Mouse (Mus musculus): ENCODE measurements at regions not wholly inside any gene's neighbourhood (a gene's known extent, or its start where the extent isn't known, plus 50 kb on each side); places are given as distances from the start of the nearest gene placed in this dataset.

DNA sequence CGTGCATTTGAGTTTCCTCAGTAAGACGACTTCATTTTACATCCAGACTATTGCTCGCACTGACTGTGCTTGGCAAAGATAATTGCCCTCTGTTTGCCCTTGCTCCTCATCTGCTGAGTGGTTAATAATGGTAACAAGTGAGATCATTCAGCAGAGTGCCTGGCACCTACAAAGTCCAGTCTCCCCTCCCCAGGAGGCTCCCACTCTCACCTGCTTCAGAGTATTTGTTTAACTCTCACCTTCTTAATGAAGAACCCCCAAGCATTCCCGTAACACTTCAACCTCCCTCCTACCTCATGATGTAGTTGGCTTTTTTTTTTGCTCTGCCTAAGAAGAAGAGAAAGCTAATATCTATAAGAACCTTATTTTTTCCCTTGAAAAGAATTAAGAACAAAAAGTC lies 288.6 kb upstream of the Sel1l start:
- no peaks in the 10 kb centered on the region for H3K27me3 ChIP-seq (ENCODE audit: control insufficient read depth, insufficient read depth, low read length)
- no peak for DNase-seq (ENCODE audit: low spot score)
- no peaks in the 10 kb centered on the region for H3K36me3 ChIP-seq (ENCODE audit: control insufficient read depth, insufficient read depth, low read length)
- H3K27ac ChIP-seq (ENCODE audit: low read depth, low read length) = no peak overlapping the region
- no peaks in the 10 kb centered on the region for H3K4me1 ChIP-seq (replicated peaks; ENCODE audit: control insufficient read depth, insufficient read depth, low read length)
- H3K9me3 ChIP-seq (ENCODE audit: control insufficient read depth, low read length) = no peaks in the 10 kb centered on the region
- no peak overlapping the region for H3K4me2 ChIP-seq (replicated peaks; ENCODE audit: low read depth, low read length)
- 87% methylated on average over 4 of the region's 4 CpGs for WGBS
- ATAC-seq (ENCODE audit: low FRiP score) = no peak
- H3K4me3 ChIP-seq (ENCODE audit: low read depth, low read length) = no peak overlapping the region
- no peak overlapping the region for H3K9ac ChIP-seq (ENCODE audit: low read depth, low read length)

DNA sequence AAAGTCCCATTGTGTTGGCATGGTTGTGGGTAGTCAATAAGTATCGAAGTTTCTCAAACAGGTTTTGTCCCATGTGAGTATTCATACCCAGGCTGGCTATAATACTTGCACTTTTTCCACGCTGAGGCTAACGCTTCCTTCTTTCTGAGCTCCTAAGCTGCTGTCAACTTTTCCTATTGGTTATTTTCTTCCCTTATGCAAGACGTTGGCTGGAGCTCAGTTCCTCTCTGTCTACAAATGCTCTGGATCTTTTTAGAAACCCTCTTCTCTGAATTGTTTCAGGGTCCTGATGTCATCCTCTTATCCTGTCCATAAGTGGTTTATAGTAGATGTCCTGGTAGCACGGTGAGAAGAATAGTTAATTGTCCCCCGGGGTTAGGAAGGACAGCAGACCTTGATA lies 278.7 kb upstream of the Sel1l start:
- 88% methylated on average over 6 of the region's 6 CpGs for WGBS
- Histone ChIP-seq H3K36me3 (ENCODE audit: control insufficient read depth, insufficient read depth, low read length) (no peaks in the 10 kb centered on the region), H3K4me1 (replicated peaks; ENCODE audit: control insufficient read depth, insufficient read depth, low read length) (no peaks in the 10 kb centered on the region), H3K27ac (ENCODE audit: low read depth, low read length) (no peak overlapping the region), H3K9ac (ENCODE audit: low read depth, low read length) (no peak overlapping the region), H3K4me2 (replicated peaks; ENCODE audit: low read depth, low read length) (no peak overlapping the region), H3K27me3 (ENCODE audit: control insufficient read depth, insufficient read depth, low read length) (no peaks in the 10 kb centered on the region), H3K4me3 (ENCODE audit: low read depth, low read length) (no peak overlapping the region), H3K9me3 (ENCODE audit: control insufficient read depth, low read length) (no peaks in the 10 kb centered on the region)
- DNase-seq (ENCODE audit: low spot score) = no peak
- no peak for ATAC-seq (ENCODE audit: low FRiP score)

DNA sequence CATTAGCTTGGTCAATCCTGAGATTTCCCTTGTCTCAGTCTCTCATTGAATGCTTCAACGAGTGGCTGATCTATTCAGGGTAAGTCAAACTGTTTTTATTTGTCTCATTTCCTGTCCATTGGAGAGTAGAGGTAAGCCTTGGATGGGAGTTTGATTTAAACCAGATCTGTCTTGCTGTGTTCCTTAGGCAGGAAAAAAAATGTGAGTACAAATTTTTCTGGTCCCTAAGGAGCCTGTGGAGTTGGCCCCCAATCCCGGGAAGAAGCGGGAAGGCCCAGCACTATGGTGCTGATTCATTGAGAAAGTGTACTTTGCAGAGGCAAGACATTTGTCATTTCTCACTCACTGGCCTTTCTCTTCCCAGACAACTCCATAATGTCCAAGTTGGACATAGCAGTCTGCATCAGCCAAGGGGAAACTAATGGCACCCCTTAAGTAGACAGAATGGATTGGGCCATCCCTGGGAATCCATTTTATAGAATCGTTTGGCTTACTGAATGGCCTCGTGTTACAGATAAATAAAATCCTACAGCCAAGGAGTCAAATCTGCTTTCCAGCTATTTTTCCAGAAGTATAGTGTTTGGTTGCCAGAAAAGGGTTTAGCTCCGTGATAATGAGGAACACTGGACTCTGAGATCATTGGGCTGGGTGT lies 271.3 kb upstream of the Sel1l start:
- H3K36me3 ChIP-seq (ENCODE audit: control insufficient read depth, insufficient read depth, low read length) = no peaks in the 10 kb centered on the region
- no peaks in the 10 kb centered on the region for H3K4me1 ChIP-seq (replicated peaks; ENCODE audit: control insufficient read depth, insufficient read depth, low read length)
- H3K4me3 ChIP-seq (ENCODE audit: low read depth, low read length) = no peak overlapping the region
- ATAC-seq (ENCODE audit: low FRiP score) (no peak), DNase-seq (ENCODE audit: low spot score) (no peak)
- 76% methylated on average over 6 of the region's 6 CpGs for WGBS
- H3K4me2 ChIP-seq (replicated peaks; ENCODE audit: low read depth, low read length) = no peak overlapping the region
- no peaks in the 10 kb centered on the region for H3K27me3 ChIP-seq (ENCODE audit: control insufficient read depth, insufficient read depth, low read length)
- no peaks in the 10 kb centered on the region for H3K9me3 ChIP-seq (ENCODE audit: control insufficient read depth, low read length)
- no peak overlapping the region for H3K9ac ChIP-seq (ENCODE audit: low read depth, low read length)
- H3K27ac ChIP-seq (ENCODE audit: low read depth, low read length) = no peak overlapping the region

- Histone ChIP-seq H3K4me3 (ENCODE audit: low read depth, low read length) (no peak overlapping the region), H3K9me3 (ENCODE audit: control insufficient read depth, low read length) (no peaks in the 10 kb centered on the region), H3K27ac (ENCODE audit: low read depth, low read length) (no peak overlapping the region), H3K4me2 (replicated peaks; ENCODE audit: low read depth, low read length) (no peak overlapping the region), H3K9ac (ENCODE audit: low read depth, low read length) (no peak overlapping the region), H3K36me3 (ENCODE audit: control insufficient read depth, insufficient read depth, low read length) (no peaks in the 10 kb centered on the region), H3K4me1 (replicated peaks; ENCODE audit: control insufficient read depth, insufficient read depth, low read length) (no peaks in the 10 kb centered on the region), H3K27me3 (ENCODE audit: control insufficient read depth, insufficient read depth, low read length) (no peaks in the 10 kb centered on the region)
- ATAC-seq (ENCODE audit: low FRiP score) (no peak), DNase-seq (ENCODE audit: low spot score) (no peak)
- 63% methylated on average over 3 of the region's 3 CpGs for WGBS
Observed at GRCm38 (mm10) chr12:92109615-92110014, 260.7 kb upstream of the Sel1l start.

- no peak overlapping the region for H3K4me2 ChIP-seq (replicated peaks; ENCODE audit: low read depth, low read length)
- ATAC-seq (ENCODE audit: low FRiP score) (no peak), DNase-seq (ENCODE audit: low spot score) (no peak)
- no peaks in the 10 kb centered on the region for H3K27me3 ChIP-seq (ENCODE audit: control insufficient read depth, insufficient read depth, low read length)
- H3K9me3 ChIP-seq (ENCODE audit: control insufficient read depth, low read length) = no peaks in the 10 kb centered on the region
- WGBS = 87% methylated on average over 4 of the region's 4 CpGs
- no peak overlapping the region for H3K9ac ChIP-seq (ENCODE audit: low read depth, low read length)
- H3K4me3 ChIP-seq (ENCODE audit: low read depth, low read length) = no peak overlapping the region
- H3K36me3 ChIP-seq (ENCODE audit: control insufficient read depth, insufficient read depth, low read length) = no peaks in the 10 kb centered on the region
- H3K27ac ChIP-seq (ENCODE audit: low read depth, low read length) = no peak overlapping the region
- H3K4me1 ChIP-seq (replicated peaks; ENCODE audit: control insufficient read depth, insufficient read depth, low read length) = no peaks in the 10 kb centered on the region
Observed at GRCm38 (mm10) chr12:92100080-92100479, 251.1 kb upstream of the Sel1l start.

DNA sequence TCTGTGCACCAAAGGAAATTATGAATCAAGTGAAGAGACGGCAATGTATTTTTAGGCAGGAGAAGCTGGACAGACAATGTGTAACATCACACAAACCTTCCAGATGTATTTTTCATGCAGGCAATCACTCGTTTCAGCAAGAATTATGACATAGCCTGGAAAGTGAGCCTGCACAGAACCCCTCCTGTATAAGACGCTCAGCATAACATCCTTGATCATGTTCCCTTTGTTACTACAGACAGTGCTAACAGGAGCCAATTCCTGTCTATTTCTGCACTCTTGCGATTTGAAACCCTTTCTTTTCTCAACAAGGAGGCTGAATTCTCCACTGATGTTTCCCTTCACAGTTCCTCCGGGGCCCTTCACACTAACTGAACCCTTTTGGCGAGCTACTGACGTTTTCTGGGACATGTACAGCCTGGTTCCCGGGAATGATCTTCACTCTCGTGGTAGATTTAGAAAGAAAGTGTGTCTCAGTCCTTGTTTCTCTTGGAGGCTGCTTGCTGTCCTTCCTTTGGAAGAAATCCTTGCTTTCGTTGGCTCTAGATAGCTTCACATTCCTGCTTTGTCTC lies 243.9 kb upstream of the Sel1l start:
- H3K36me3 ChIP-seq (ENCODE audit: control insufficient read depth, insufficient read depth, low read length) = no peaks in the 10 kb centered on the region
- no peaks in the 10 kb centered on the region for H3K9me3 ChIP-seq (ENCODE audit: control insufficient read depth, low read length)
- DNase-seq (ENCODE audit: low spot score) = no peak
- ATAC-seq (ENCODE audit: low FRiP score) = no peak
- H3K4me2 ChIP-seq (replicated peaks; ENCODE audit: low read depth, low read length) = no peak overlapping the region
- no peaks in the 10 kb centered on the region for H3K4me1 ChIP-seq (replicated peaks; ENCODE audit: control insufficient read depth, insufficient read depth, low read length)
- H3K27ac ChIP-seq (ENCODE audit: low read depth, low read length) = no peak overlapping the region
- WGBS = 83% methylated on average over 10 of the region's 10 CpGs
- no peak overlapping the region for H3K4me3 ChIP-seq (ENCODE audit: low read depth, low read length)
- no peak overlapping the region for H3K9ac ChIP-seq (ENCODE audit: low read depth, low read length)
- no peaks in the 10 kb centered on the region for H3K27me3 ChIP-seq (ENCODE audit: control insufficient read depth, insufficient read depth, low read length)

- no peak overlapping the region for H3K9ac ChIP-seq (ENCODE audit: low read depth, low read length)
- WGBS = 90% methylated on average over 10 of the region's 10 CpGs
- H3K9me3 ChIP-seq (ENCODE audit: control insufficient read depth, low read length) = no peaks in the 10 kb centered on the region
- no peaks in the 10 kb centered on the region for H3K27me3 ChIP-seq (ENCODE audit: control insufficient read depth, insufficient read depth, low read length)
- no peaks in the 10 kb centered on the region for H3K36me3 ChIP-seq (ENCODE audit: control insufficient read depth, insufficient read depth, low read length)
- H3K4me1 ChIP-seq (replicated peaks; ENCODE audit: control insufficient read depth, insufficient read depth, low read length) = no peaks in the 10 kb centered on the region
- H3K4me3 ChIP-seq (ENCODE audit: low read depth, low read length) = no peak overlapping the region
- H3K27ac ChIP-seq (ENCODE audit: low read depth, low read length) = no peak overlapping the region
- no peak for DNase-seq (ENCODE audit: low spot score)
- no peak for ATAC-seq (ENCODE audit: low FRiP score)
- H3K4me2 ChIP-seq (replicated peaks; ENCODE audit: low read depth, low read length) = no peak overlapping the region
Observed at GRCm38 (mm10) chr12:92073209-92073608, 224.3 kb upstream of the Sel1l start.

- H3K4me3 ChIP-seq (ENCODE audit: low read depth, low read length) = no peak overlapping the region
- H3K9me3 ChIP-seq (ENCODE audit: control insufficient read depth, low read length) = no peaks in the 10 kb centered on the region
- H3K27ac ChIP-seq (ENCODE audit: low read depth, low read length) = no peak overlapping the region
- DNase-seq (ENCODE audit: low spot score) (no peak), ATAC-seq (ENCODE audit: low FRiP score) (no peak)
- no peaks in the 10 kb centered on the region for H3K4me1 ChIP-seq (replicated peaks; ENCODE audit: control insufficient read depth, insufficient read depth, low read length)
- no peaks in the 10 kb centered on the region for H3K36me3 ChIP-seq (ENCODE audit: control insufficient read depth, insufficient read depth, low read length)
- WGBS = 83% methylated on average over 4 of the region's 4 CpGs
- no peak overlapping the region for H3K9ac ChIP-seq (ENCODE audit: low read depth, low read length)
- H3K4me2 ChIP-seq (replicated peaks; ENCODE audit: low read depth, low read length) = no peak overlapping the region
- H3K27me3 ChIP-seq (ENCODE audit: control insufficient read depth, insufficient read depth, low read length) = no peaks in the 10 kb centered on the region
Observed at GRCm38 (mm10) chr12:92062731-92063130, 213.8 kb upstream of the Sel1l start.

GRCm38 (mm10) chr12:92040481-92040880 lies 191.5 kb upstream of the Sel1l start:
- no peak overlapping the region for H3K9ac ChIP-seq (ENCODE audit: low read depth, low read length)
- no peak for ATAC-seq (ENCODE audit: low FRiP score)
- peak; percentile 65 for DNase-seq (ENCODE audit: low spot score)
- H3K4me1 ChIP-seq (replicated peaks; ENCODE audit: control insufficient read depth, insufficient read depth, low read length) = no peaks in the 10 kb centered on the region
- 85% methylated on average over 1 of the region's 1 CpGs for WGBS
- H3K9me3 ChIP-seq (ENCODE audit: control insufficient read depth, low read length) = no peaks in the 10 kb centered on the region
- H3K4me2 ChIP-seq (replicated peaks; ENCODE audit: low read depth, low read length) = no peak overlapping the region
- no peaks in the 10 kb centered on the region for H3K36me3 ChIP-seq (ENCODE audit: control insufficient read depth, insufficient read depth, low read length)
- H3K27me3 ChIP-seq (ENCODE audit: control insufficient read depth, insufficient read depth, low read length) = no peaks in the 10 kb centered on the region
- no peak overlapping the region for H3K4me3 ChIP-seq (ENCODE audit: low read depth, low read length)
- no peak overlapping the region for H3K27ac ChIP-seq (ENCODE audit: low read depth, low read length)

All from hindbrain, embryonic 11.5 days (tissue).